Mouse (Mus musculus): ENCODE results near the gene Lrig1. TPM values are rescaled to one million over a fixed set of nuclear protein-coding genes. Genes with fewer than 3 reads are reported as not detected.
A peak's percentile ranks its signal among the peaks of the same experiment; 100 is the strongest.

Gene Lrig1
- polyA plus RNA-seq, 1 experiment from 2014 or later = 14.6 TPM

- Histone ChIP-seq H3K9ac (no peak overlapping the region), H3K4me1 (replicated peaks) (peaks cover 47% of the 10 kb centered on the region), H3K4me2 (no peak overlapping the region), H3K27me3 (replicated peaks) (no peaks in the 10 kb centered on the region), H3K27ac (ENCODE audit: poor library complexity, severe bottlenecking) (0 out of 2 replicates have a peak overlapping the region, but pooled peaks have one; percentile 5), H3K4me3 (no peak overlapping the region), H3K36me3 (0 out of 2 replicates have a peak, but pooled peaks cover 2% of the 10 kb centered on the region), H3K9me3 (replicated peaks) (no peaks in the 10 kb centered on the region)
- WGBS = 49% methylated on average over 6 of the region's 6 CpGs
- no peak for ATAC-seq (ENCODE audit: insufficient number of reproducible peaks, low FRiP score)
These were observed 41.9 kb downstream of the Lrig1 start for GRCm38 (mm10) chr6:94658136-94658480.

GRCm38 (mm10) chr6:94657204-94658135, 42.5 kb downstream of the Lrig1 start:
- Histone ChIP-seq H3K27ac (ENCODE audit: poor library complexity, severe bottlenecking) (no peak overlapping the region), H3K9me3 (replicated peaks) (no peaks in the 10 kb centered on the region), H3K27me3 (replicated peaks) (no peaks in the 10 kb centered on the region), H3K4me3 (no peak overlapping the region), H3K4me2 (no peak overlapping the region), H3K4me1 (replicated peaks) (peaks cover 52% of the 10 kb centered on the region), H3K36me3 (no peaks in the 10 kb centered on the region), H3K9ac (no peak overlapping the region)
- WGBS = 56% methylated on average over 12 of the region's 12 CpGs
- ATAC-seq (ENCODE audit: insufficient number of reproducible peaks, low FRiP score) = no peak

GRCm38 (mm10) chr6:94655818-94656478, 44.0 kb downstream of the Lrig1 start:
- peaks cover 42% of the 10 kb centered on the region for H3K4me1 ChIP-seq (replicated peaks)
- WGBS = 22% methylated on average over 5 of the region's 5 CpGs

GRCm38 (mm10) chr6:94653388-94654316, 46.3 kb downstream of the Lrig1 start:
- peaks cover 3% of the 10 kb centered on the region; the same call in 1 of the 2 replicates for H3K36me3 ChIP-seq
- H3K9me3 ChIP-seq (replicated peaks) = no peaks in the 10 kb centered on the region
- no peak overlapping the region for H3K27ac ChIP-seq (ENCODE audit: poor library complexity, severe bottlenecking)
- no peak for ATAC-seq (ENCODE audit: insufficient number of reproducible peaks, low FRiP score)
- H3K27me3 ChIP-seq (replicated peaks) = no peaks in the 10 kb centered on the region
- WGBS = 73% methylated on average over 10 of the region's 10 CpGs
- H3K4me3 ChIP-seq = no peak overlapping the region
- H3K9ac ChIP-seq = no peak overlapping the region
- no peak overlapping the region for H3K4me2 ChIP-seq
- H3K4me1 ChIP-seq (replicated peaks) = peaks cover 51% of the 10 kb centered on the region

More at GRCm38 (mm10) chr6:94655818-94656478, 44.0 kb downstream of the Lrig1 start:
- no peaks in the 10 kb centered on the region for H3K27me3 ChIP-seq (replicated peaks)
- peaks cover 3% of the 10 kb centered on the region; the same call in 1 of the 2 replicates for H3K36me3 ChIP-seq
- ATAC-seq (ENCODE audit: insufficient number of reproducible peaks, low FRiP score) = no peak
- no peak overlapping the region for H3K4me3 ChIP-seq
- H3K27ac ChIP-seq (ENCODE audit: poor library complexity, severe bottlenecking) = no peak overlapping the region
- no peaks in the 10 kb centered on the region for H3K9me3 ChIP-seq (replicated peaks)
- H3K4me2 ChIP-seq = no peak overlapping the region
- no peak overlapping the region for H3K9ac ChIP-seq

GRCm38 (mm10) chr6:94652659-94653213, 47.2 kb downstream of the Lrig1 start:
- no peak overlapping the region for H3K4me2 ChIP-seq
- H3K27me3 ChIP-seq (replicated peaks) = no peaks in the 10 kb centered on the region
- WGBS = 69% methylated on average over 6 of the region's 6 CpGs
- H3K36me3 ChIP-seq = peaks cover 3% of the 10 kb centered on the region; the same call in 1 of the 2 replicates
- no peak overlapping the region for H3K9ac ChIP-seq
- ATAC-seq (ENCODE audit: insufficient number of reproducible peaks, low FRiP score) = no peak
- peaks cover 51% of the 10 kb centered on the region for H3K4me1 ChIP-seq (replicated peaks)
- H3K27ac ChIP-seq (ENCODE audit: poor library complexity, severe bottlenecking) = no peak overlapping the region
- no peak overlapping the region for H3K4me3 ChIP-seq
- no peaks in the 10 kb centered on the region for H3K9me3 ChIP-seq (replicated peaks)

DNA sequence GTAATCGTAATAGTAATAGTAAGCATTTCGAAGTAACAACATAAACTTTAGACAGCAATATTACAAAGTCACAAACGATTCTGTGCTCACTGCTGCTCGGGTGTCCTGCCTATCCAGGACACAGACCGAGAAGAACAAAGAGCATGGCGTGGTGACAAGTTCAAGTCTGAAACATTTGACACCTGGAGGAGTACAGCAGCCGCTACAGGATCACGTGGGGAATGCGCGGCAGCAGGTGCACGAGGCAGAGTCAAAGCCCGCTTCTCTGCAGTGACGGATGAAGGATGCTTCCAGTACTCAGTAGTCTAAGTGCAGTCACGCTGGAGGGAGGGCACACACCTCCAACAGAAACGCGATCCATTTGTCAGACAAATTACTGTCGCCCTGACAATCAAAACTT, 48.4 kb downstream of the Lrig1 start:
- peaks cover 3% of the 10 kb centered on the region; the same call in 1 of the 2 replicates for H3K36me3 ChIP-seq
- H3K9ac ChIP-seq = no peak overlapping the region
- H3K4me1 ChIP-seq (replicated peaks) = peaks cover 51% of the 10 kb centered on the region
- H3K4me3 ChIP-seq = no peak overlapping the region
- H3K27me3 ChIP-seq (replicated peaks) = no peaks in the 10 kb centered on the region
- no peaks in the 10 kb centered on the region for H3K9me3 ChIP-seq (replicated peaks)
- H3K4me2 ChIP-seq = no peak overlapping the region
- no peak for ATAC-seq (ENCODE audit: insufficient number of reproducible peaks, low FRiP score)
- H3K27ac ChIP-seq (ENCODE audit: poor library complexity, severe bottlenecking) = no peak overlapping the region
- WGBS = 76% methylated on average over 17 of the region's 17 CpGs

- no peak overlapping the region for H3K4me2 ChIP-seq
- no peak overlapping the region for H3K27ac ChIP-seq (ENCODE audit: poor library complexity, severe bottlenecking)
- 61% methylated on average over 1 of the region's 1 CpGs for WGBS
- H3K9ac ChIP-seq = no peak overlapping the region
- ATAC-seq (ENCODE audit: insufficient number of reproducible peaks, low FRiP score) = no peak
- no peak overlapping the region for H3K4me3 ChIP-seq
- no peaks in the 10 kb centered on the region for H3K9me3 ChIP-seq (replicated peaks)
- no peaks in the 10 kb centered on the region for H3K27me3 ChIP-seq (replicated peaks)
- peaks cover 51% of the 10 kb centered on the region for H3K4me1 ChIP-seq (replicated peaks)
- H3K36me3 ChIP-seq = peaks cover 3% of the 10 kb centered on the region; the same call in 1 of the 2 replicates
These were observed 50.3 kb downstream of the Lrig1 start for GRCm38 (mm10) chr6:94649637-94650036.

DNA sequence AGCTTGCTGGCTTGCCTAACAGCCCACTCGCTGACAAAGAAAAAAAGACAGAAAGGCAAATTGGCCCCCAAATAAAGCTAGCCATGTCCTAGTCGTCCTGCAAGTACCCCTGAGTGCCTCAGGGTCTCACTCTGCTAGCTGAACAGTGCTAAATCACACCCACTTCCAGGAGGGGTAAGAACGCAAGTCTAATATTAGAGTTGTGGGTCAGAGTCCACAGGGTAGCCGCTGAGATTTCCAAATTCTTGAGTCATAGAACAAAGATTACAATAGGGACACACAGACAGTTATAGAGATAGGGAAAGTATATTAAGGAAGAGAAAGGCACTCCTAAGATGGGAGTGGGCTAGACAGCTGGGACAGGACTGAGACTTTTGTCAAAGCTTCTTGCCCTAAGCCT, 51.5 kb downstream of the Lrig1 start:
- Histone ChIP-seq H3K27me3 (replicated peaks) (no peaks in the 10 kb centered on the region), H3K9me3 (replicated peaks) (no peaks in the 10 kb centered on the region), H3K4me3 (no peak overlapping the region), H3K4me1 (replicated peaks) (peaks cover 55% of the 10 kb centered on the region), H3K9ac (0 out of 2 replicates have a peak overlapping the region, but pooled peaks have one; percentile 29), H3K36me3 (peaks cover 3% of the 10 kb centered on the region; the same call in 1 of the 2 replicates), H3K27ac (ENCODE audit: poor library complexity, severe bottlenecking) (peak overlapping the region; percentile 82), H3K4me2 (peak overlapping the region; percentile 30; the same call in 1 of the 2 replicates)
- 34% methylated on average over 4 of the region's 4 CpGs for WGBS
- no peak for ATAC-seq (ENCODE audit: insufficient number of reproducible peaks, low FRiP score)

DNA sequence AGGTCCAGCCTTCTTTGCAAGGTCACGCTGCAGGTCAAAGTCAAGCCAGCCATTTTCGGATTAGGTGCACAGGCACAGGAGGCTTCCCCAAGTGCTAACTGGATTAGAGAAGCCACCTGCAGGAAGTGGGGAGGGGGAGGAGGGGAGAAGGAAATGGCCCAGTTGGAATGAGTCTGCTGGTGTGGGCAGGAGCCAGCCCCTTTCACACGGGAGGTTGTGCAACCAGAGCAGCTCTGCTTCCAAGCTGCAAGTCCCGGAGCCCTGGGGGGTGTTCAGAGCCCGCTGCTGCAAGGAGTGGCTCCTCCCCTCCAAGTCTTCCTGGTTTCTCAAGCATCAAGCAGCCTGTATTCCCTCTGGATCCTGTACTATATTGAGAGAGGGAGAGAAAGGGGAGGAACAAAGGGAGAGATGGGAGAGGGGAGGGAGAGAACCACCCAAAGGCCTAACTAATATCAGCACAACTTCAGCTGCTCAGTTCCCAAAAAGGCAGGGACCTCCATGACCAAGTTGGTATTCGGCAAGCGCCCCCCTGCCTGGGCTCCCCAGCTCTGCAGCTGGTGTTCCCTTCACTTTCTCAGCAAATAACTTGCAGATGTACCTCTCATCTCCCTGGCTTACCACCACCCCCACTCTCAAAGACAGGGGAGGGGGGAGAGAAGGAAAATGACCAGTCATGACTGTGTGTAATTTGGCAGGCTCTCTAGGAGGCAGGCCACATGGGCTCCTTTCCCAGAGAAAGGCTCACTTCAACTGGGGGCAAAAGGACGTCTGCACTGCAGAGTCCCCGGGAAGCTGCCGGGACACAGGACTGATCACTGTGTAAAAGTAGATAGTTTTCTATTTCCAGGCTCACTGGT, 52.2 kb downstream of the Lrig1 start:
- peak; percentile 77 for ATAC-seq (ENCODE audit: insufficient number of reproducible peaks, low FRiP score)
- Histone ChIP-seq H3K4me3 (no peak overlapping the region), H3K27me3 (replicated peaks) (no peaks in the 10 kb centered on the region), H3K9me3 (replicated peaks) (no peaks in the 10 kb centered on the region), H3K36me3 (peaks cover 3% of the 10 kb centered on the region; the same call in 1 of the 2 replicates), H3K4me1 (replicated peaks) (peaks cover 51% of the 10 kb centered on the region), H3K9ac (0 out of 2 replicates have a peak overlapping the region, but pooled peaks have one; percentile 29), H3K27ac (ENCODE audit: poor library complexity, severe bottlenecking) (peak overlapping the region; percentile 82), H3K4me2 (peak overlapping the region; percentile 30)
- WGBS = 12% methylated on average over 10 of the region's 10 CpGs
